Mouse (Mus musculus): Measurements from ENCODE around the gene Eif2s3y. TPM values are rescaled to one million over a fixed set of nuclear protein-coding genes. Genes with fewer than 3 reads are reported as not detected.

The Eif2s3y gene
- 10 to 100 TPM in 1 of 2 experiments, not detected in 1; 61.5 TPM for total RNA-seq (2021)
- polyA plus RNA-seq (2012; rRNA removed), result 1.1 TPM in 1 of 2 replicates, not detected in the other
- long read RNA-seq, transcript Eif2s3y-201 (12 exons, 1,836 nt), result major isoform, 30 of 37 reads
- long read RNA-seq, partial matches to known transcripts, result 1 of 37 reads
- long read RNA-seq, other reads (novel, unspliced or antisense), result 6 of 37 reads

DNA sequence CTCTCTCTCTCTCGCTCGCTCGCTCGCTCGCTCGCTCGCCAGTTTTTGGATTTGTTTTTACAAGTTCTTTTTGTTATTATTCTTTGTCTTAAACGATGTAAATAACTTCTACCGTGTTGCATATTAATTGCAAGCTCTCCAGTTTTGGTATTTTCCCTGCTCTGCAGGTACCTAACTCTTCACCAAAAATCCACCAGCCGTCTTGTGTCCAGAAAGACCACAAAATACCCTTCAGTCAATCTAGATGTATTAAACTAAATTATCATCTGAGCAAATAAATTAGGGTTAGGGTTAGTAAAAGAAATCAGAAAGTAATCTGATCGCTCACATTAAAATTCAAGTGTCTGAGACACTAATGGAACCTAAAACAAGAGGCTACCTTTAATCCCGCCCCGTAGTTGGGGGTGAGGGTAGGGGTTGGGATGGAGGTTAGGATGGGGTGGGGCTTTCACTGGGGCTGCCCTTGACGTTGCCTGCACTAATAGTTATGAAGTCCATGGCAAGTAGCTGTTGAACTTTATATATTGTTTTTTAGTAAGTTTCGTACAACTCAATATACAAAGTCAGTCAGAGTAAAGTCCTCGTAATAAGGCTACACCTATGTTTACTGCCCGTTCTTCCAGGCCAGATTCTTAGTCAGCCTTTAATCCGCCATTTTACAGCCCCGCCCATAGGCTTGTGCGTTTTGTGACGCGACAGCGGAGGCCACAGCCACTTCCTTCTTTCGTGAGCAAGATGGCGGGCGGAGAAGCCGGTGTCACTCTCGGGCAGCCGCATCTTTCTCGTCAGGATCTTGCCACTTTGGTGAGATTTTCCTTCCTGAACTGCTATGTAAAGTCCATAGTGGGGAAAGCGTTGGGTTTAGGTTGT, at the start of gene Eif2s3y:
Gene Eif2s3y (plus strand): TSS at position 662 of the 870 bp plus-strand sequence.
- no peak for DNase-seq

Small RNA genes within 50 kb of the gene (microRNA-seq; reads per million reads assigned to microRNA genes)
- 0.22 to 0.41 reads per million in 2 experiments for gene Gm47281

Other genes starting within 250 kb of the Eif2s3y start
- not detected for gene Zfy1, start 213.1 kb upstream of the Eif2s3y start, total RNA-seq (2021)
- not detected in 2 replicates for gene Zfy1, start 213.1 kb upstream of the Eif2s3y start, polyA plus RNA-seq (2012; rRNA removed)
- gene Uba1y, start 191.9 kb upstream of the Eif2s3y start, total RNA-seq (2021), result not detected
- gene Uba1y, start 191.9 kb upstream of the Eif2s3y start, polyA plus RNA-seq (2012; rRNA removed), result not detected in 2 replicates
- gene Kdm5d, start 112.8 kb upstream of the Eif2s3y start, total RNA-seq (2021), result 10 to 100 TPM in 1 of 2 experiments, not detected in 1; 19.6 TPM
- gene Kdm5d, start 112.8 kb upstream of the Eif2s3y start, polyA plus RNA-seq (2012; rRNA removed), result 1.4 TPM in 1 of 2 replicates, not detected in the other
- 10 to 100 TPM in 1 of 2 experiments, not detected in 1; 29.4 TPM for gene Uty, start 235.2 kb downstream of the Eif2s3y start, total RNA-seq (2021)
- gene Uty, start 235.2 kb downstream of the Eif2s3y start, polyA plus RNA-seq (2012; rRNA removed), result 0.22 TPM in 1 of 2 replicates, not detected in the other

Measured in adrenal gland, adult 2 months (tissue).